Mouse (Mus musculus): Measurements from ENCODE around the gene Pdcd5. TPM values are rescaled to one million over a fixed set of nuclear protein-coding genes. Genes with fewer than 3 reads are reported as not detected.
A peak's percentile ranks its signal among the peaks of the same experiment; 100 is the strongest.

Gene Pdcd5
- polyA plus RNA-seq, 1 experiment = 117 TPM

GRCm38 (mm10) chr7:35646317-35647081 is 822 bp downstream of the Pdcd5 start:
- DNase-seq (ENCODE audit: low spot score) = peak; percentile 26

GRCm38 (mm10) chr7:35640072-35640471 is 7.2 kb downstream of the Pdcd5 start:
- no peak for DNase-seq (ENCODE audit: low spot score)

- no peak for DNase-seq (ENCODE audit: low spot score)
Observed at GRCm38 (mm10) chr7:35636874-35637273, 10.4 kb downstream of the Pdcd5 start.

GRCm38 (mm10) chr7:35636229-35636628 is 11.1 kb downstream of the Pdcd5 start:
- DNase-seq (ENCODE audit: low spot score) = no peak

- no peak for DNase-seq (ENCODE audit: low spot score)
Observed at GRCm38 (mm10) chr7:35628496-35628895, 18.8 kb downstream of the Pdcd5 start.

GRCm38 (mm10) chr7:35627371-35627770 is 19.9 kb downstream of the Pdcd5 start:
- no peak for DNase-seq (ENCODE audit: low spot score)

- no peak for DNase-seq (ENCODE audit: low spot score)
Observed at GRCm38 (mm10) chr7:35626038-35626437, 21.3 kb downstream of the Pdcd5 start.

- DNase-seq (ENCODE audit: low spot score) = no peak
Observed at GRCm38 (mm10) chr7:35622626-35623025, 24.7 kb downstream of the Pdcd5 start.

GRCm38 (mm10) chr7:35617513-35617912 is 29.8 kb downstream of the Pdcd5 start:
- DNase-seq (ENCODE audit: low spot score) = no peak

GRCm38 (mm10) chr7:35609245-35609644 is 38.1 kb downstream of the Pdcd5 start:
- no peak for DNase-seq (ENCODE audit: low spot score)

- DNase-seq (ENCODE audit: low spot score) = no peak
Observed at GRCm38 (mm10) chr7:35606816-35607215, 40.5 kb downstream of the Pdcd5 start.

GRCm38 (mm10) chr7:35602766-35603165 is 44.6 kb downstream of the Pdcd5 start:
- no peak for DNase-seq (ENCODE audit: low spot score)

- DNase-seq (ENCODE audit: low spot score) = no peak
Observed at GRCm38 (mm10) chr7:35601106-35601505, 46.2 kb downstream of the Pdcd5 start.

GRCm38 (mm10) chr7:35600031-35600430 is 47.3 kb downstream of the Pdcd5 start:
- DNase-seq (ENCODE audit: low spot score) = no peak

- DNase-seq (ENCODE audit: low spot score) = no peak
Observed at GRCm38 (mm10) chr7:35599492-35599891, 47.8 kb downstream of the Pdcd5 start.

GRCm38 (mm10) chr7:35594311-35594710 is 53.0 kb downstream of the Pdcd5 start:
- DNase-seq (ENCODE audit: low spot score) = no peak

Other genes with a start within 250 kb of the Pdcd5 start
- gene Slc7a9, start 198.7 kb downstream of the Pdcd5 start, polyA plus RNA-seq (2012; rRNA removed) = 0.03 and 0.04 TPM in 2 replicates
- 0.03 and 0.07 TPM in 2 replicates for gene Tdrd12, start 109.8 kb downstream of the Pdcd5 start, polyA plus RNA-seq (2012; rRNA removed)
- gene Nudt19, start 91.2 kb downstream of the Pdcd5 start, polyA plus RNA-seq (2012; rRNA removed) = 39.6 and 48.1 TPM in 2 replicates
- gene Rgs9bp, start 61.9 kb downstream of the Pdcd5 start, polyA plus RNA-seq (2012; rRNA removed) = 0.40 and 0.52 TPM in 2 replicates
- gene Ankrd27, start 61.3 kb downstream of the Pdcd5 start, polyA plus RNA-seq (2012; rRNA removed) = 27.8 and 31.1 TPM in 2 replicates
- 7.2 and 9.5 TPM in 2 replicates for gene Dpy19l3, start 106.9 kb upstream of the Pdcd5 start, polyA plus RNA-seq (2012; rRNA removed)
- 11.5 and 12.0 TPM in 2 replicates for gene Zfp507, start 155.5 kb upstream of the Pdcd5 start, polyA plus RNA-seq (2012; rRNA removed)